Mouse (Mus musculus) gastrocnemius, postnatal 4 days (tissue): ENCODE measurements around the gene Tpi1. TPM values are rescaled to one million over a fixed set of nuclear protein-coding genes. Genes with fewer than 3 reads are reported as not detected.
"Not testable (repeated sequence)": the region's sequence is repeated elsewhere in the genome, so short reads cannot be mapped to it uniquely, and the experiment has no call there.

Experiments used
- DNase-seq, 2 experiments: peaks; one replicate each; pipeline ENCODE4 v3.0.0; 2021 to 2022; ENCODE audit warnings: low spot score in 2 of 2, mixed read lengths in 2 of 2
- total RNA-seq, 2 experiments: library from RNA; stranded (reverse); gene quantifications; 2 replicates each; pipeline ENCODE4 v1.2.3; 2021

Gene Tpi1
- total RNA-seq, 2 experiments from 2014 or later, result 2,059 to 2,144 TPM

- DNase-seq, result no peak
Observed at GRCm38 (mm10) chr6:124809775-124810538, 4.1 kb downstream of the Tpi1 start.

- peak; percentile 75 to 86 for DNase-seq
Observed at GRCm38 (mm10) chr6:124809052-124809774, 4.9 kb downstream of the Tpi1 start.

GRCm38 (mm10) chr6:124808358-124809012 lies 5.6 kb downstream of the Tpi1 start, which contains the start of gene Spsb2:
TSS of gene Spsb2 (plus strand) at chr6:124808661.
- peak; percentile 79 to 85 for DNase-seq

GRCm38 (mm10) chr6:124807986-124808357 lies 6.1 kb downstream of the Tpi1 start:
- no peak for DNase-seq

GRCm38 (mm10) chr6:124807366-124807765 lies 6.7 kb downstream of the Tpi1 start:
- DNase-seq, result no peak

GRCm38 (mm10) chr6:124806446-124807140 lies 7.5 kb downstream of the Tpi1 start:
- DNase-seq, result no peak

GRCm38 (mm10) chr6:124805341-124806321 lies 8.5 kb downstream of the Tpi1 start:
- DNase-seq, result peak; percentile 90 to 95

GRCm38 (mm10) chr6:124804341-124804740 lies 9.8 kb downstream of the Tpi1 start:
- no peak for DNase-seq

GRCm38 (mm10) chr6:124803691-124804090 lies 10.4 kb downstream of the Tpi1 start:
- not testable (repeated sequence) for DNase-seq

- DNase-seq, result no peak
Observed at GRCm38 (mm10) chr6:124803061-124803460, 11.0 kb downstream of the Tpi1 start.

- not testable (repeated sequence) for DNase-seq
Observed at GRCm38 (mm10) chr6:124802400-124802799, 11.7 kb downstream of the Tpi1 start.

- DNase-seq, result no peak
Observed at GRCm38 (mm10) chr6:124796200-124796599, 17.9 kb downstream of the Tpi1 start.

GRCm38 (mm10) chr6:124795781-124796180 lies 18.3 kb downstream of the Tpi1 start:
- no peak for DNase-seq

- no peak for DNase-seq
Observed at GRCm38 (mm10) chr6:124791911-124792310, 22.2 kb downstream of the Tpi1 start.

- DNase-seq, result no peak
Observed at GRCm38 (mm10) chr6:124790121-124790520, 24.0 kb downstream of the Tpi1 start.

GRCm38 (mm10) chr6:124789519-124789918 lies 24.6 kb downstream of the Tpi1 start:
- no peak for DNase-seq

GRCm38 (mm10) chr6:124787722-124788121 lies 26.4 kb downstream of the Tpi1 start:
- DNase-seq, result no peak

GRCm38 (mm10) chr6:124786756-124787420 lies 27.2 kb downstream of the Tpi1 start:
- no peak for DNase-seq

- no peak for DNase-seq
Observed at GRCm38 (mm10) chr6:124782436-124782835, 31.7 kb downstream of the Tpi1 start.
